Mouse (Mus musculus): ENCODE measurements around the gene Slc4a1.

- TF ChIP-seq CTCF (IDR thresholded peaks at IDR 0.05; ENCODE audit: borderline replicate concordance, insufficient read depth, low read length) (no peak), POLR2A (IDR thresholded peaks at IDR 0.05; ENCODE audit: low read depth, low read length) (no peak)
Observed at GRCm38 (mm10) chr11:102386121-102386520, 20.1 kb upstream of the Slc4a1 start.

All from embryonic fibroblast, embryonic 13.5 days (primary cell).